Mouse (Mus musculus) CD4-positive helper T cell, adult 2 months (primary cell): ENCODE results near the gene H2al1c.
"Not testable (repeated sequence)": the region's sequence is repeated elsewhere in the genome, so short reads cannot be mapped to it uniquely, and the experiment has no call there.

Source experiments
- DNase-seq: peaks from one replicate; pipeline ENCODE4 v3.0.0-alpha.2; 2012; ENCODE audit warnings: low read depth, missing footprints, low spot score

H2al1c gene

DNA sequence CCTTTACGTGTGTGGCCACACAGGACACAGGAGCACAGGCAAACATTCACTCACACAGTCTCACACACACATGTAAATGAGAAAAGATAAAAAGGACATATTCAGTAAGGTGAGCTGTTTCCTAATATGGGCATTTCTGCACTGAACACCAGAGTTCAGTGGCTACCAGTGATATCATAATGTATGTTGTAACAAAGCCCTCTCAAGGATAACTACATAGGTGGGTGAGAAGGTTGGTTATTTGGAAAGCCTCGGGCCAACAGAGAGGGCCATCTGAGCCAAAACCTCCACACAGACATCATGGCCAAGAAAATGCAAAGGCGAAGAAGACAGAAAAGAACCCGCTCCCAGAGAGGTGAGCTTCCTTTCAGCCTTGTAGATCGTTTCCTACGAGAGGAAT is at the start of gene H2al1c:
TSS of gene H2al1c (plus strand) at position 301 of the 400 bp plus-strand sequence.
- not testable (repeated sequence) for DNase-seq

DNA sequence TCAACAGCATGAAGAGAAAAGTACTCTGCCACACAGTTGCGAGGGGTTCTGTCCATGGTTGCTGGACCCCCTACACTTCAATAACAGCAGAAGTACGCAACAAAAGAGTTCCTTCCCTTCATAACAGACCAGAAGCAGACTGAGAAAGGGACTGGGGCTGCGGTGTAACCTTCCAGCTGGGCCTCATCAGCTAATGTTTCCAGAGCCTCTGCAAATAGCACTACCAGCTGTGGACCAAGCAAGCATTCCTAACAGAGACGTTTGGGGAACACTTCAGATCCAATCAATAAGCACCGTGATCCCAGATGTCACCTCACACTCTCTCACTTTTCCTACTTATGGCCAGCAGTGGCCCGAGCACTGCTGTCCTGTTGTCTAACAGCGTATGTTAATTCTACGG is 40.5 kb upstream of the H2al1c start:
- no peak for DNase-seq

DNA sequence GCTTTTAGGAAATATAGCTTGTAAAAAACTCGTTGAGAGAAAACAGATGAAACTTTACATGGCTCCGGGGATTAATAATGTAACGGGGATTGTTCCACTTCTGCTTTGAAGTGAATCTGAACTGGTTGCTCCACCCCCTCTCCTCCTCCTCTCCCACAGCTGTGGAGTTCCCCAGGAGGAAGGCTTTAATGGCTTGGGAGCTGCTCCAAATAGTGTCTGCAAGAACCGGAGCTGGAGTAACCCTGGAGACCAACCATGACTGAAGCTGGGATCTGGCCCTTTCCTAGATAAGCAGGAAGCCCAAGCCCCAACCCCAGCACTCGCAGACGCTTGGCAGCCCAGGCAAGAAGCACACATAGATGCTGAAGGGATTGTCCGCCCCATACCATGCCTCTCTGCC is 37.7 kb upstream of the H2al1c start:
- DNase-seq, result no peak

GRCm38 (mm10) chrX:11269074-11269473 is 36.4 kb upstream of the H2al1c start:
- DNase-seq, result no peak

DNA sequence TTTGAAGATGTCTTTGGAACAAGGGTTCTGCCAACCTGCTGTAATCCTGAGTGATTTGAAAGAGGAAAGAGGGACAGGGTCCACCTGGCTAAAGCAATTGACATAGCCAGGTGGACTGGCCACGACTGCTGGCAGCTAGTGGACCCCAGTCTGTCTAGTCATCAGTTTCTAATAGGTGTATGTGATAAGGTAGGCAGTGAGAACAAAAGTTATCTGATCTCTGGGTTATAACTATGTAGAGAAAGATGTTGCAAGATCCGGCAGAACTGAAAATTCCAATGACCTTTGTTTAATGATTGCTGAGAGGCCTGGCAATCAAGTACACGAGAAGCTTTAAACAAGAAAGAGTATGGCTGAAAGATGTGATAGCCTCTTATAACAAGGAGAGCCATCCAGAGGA is 32.3 kb upstream of the H2al1c start:
- no peak for DNase-seq

GRCm38 (mm10) chrX:11277083-11277482 is 28.4 kb upstream of the H2al1c start:
- DNase-seq, result no peak

DNA sequence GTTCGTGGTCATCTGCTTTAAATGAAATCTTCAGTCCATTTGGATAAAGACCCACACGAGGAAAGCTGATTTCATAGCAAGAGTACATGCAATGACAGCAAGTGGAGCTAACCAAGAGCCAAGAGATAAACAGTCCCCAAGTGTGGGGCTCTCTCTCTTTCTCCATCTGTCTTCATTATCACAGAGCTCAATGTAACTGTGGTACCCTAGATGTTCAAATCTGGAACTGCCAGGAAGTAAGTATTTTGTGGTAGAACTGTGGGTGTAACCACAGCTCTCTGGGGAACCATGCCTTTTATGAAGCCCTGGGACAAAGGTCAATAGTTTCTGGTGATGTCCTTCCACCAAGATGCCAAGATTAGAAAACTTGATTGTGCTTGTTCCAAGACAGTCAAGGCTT is 24.7 kb upstream of the H2al1c start:
- no peak for DNase-seq

GRCm38 (mm10) chrX:11288306-11288882 is 17.1 kb upstream of the H2al1c start:
- no peak for DNase-seq

DNA sequence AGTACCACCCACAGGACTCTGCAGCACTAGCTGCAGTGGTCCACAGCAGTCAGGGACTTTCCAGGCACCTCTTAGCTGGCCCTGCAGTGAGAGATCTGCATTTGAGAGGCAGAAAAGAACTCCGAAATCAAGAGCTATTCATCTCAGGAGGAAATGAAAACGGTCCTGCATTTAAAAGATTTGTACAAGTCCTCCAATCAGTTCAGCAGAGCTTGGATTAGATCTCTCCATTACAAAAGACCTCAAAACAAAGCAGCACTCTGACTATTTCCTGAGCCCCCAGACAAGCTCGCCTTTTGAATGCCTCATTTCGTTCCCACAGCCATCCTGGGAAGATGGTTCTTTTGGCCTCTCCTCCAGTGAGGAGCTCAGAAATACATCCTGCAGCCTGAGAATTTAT is 16.2 kb upstream of the H2al1c start:
- peak; percentile 8 for DNase-seq

- DNase-seq, result not testable (repeated sequence)
Observed at GRCm38 (mm10) chrX:11298957-11299356, 6.5 kb upstream of the H2al1c start, which contains the start of gene H2al1a. Gene H2al1a (plus strand): TSS chrX:11299257.

DNA sequence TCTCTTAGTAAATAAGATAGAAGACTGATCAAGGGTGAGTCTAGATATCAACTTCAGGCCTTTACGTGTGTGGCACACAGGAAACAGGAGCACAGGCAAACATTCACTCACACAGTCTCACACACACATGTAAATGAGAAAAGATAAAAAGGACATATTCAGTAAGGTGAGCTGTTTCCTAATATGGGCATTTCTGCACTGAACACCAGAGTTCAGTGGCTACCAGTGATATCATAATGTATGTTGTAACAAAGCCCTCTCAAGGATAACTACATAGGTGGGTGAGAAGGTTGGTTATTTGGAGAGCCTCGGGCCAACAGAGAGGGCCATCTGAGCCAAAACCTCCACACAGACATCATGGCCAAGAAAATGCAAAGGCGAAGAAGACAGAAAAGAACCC is 3.3 kb upstream of the H2al1c start, which contains the start of gene H2al1b:
TSS of gene H2al1b (plus strand) at position 301 of the 400 bp plus-strand sequence.
- not testable (repeated sequence) for DNase-seq

- not testable (repeated sequence) for DNase-seq
Observed at GRCm38 (mm10) chrX:11308524-11308923, 3.1 kb downstream of the H2al1c start, which contains the start of gene H2al1d. Gene H2al1d (plus strand): TSS chrX:11308824.

GRCm38 (mm10) chrX:11311634-11312033 is 6.2 kb downstream of the H2al1c start, which contains the start of gene H2al1e:
Gene H2al1e (plus strand): TSS chrX:11311934.
- DNase-seq, result not testable (repeated sequence)

- DNase-seq, result not testable (repeated sequence)
Observed at GRCm38 (mm10) chrX:11314858-11315257, 9.4 kb downstream of the H2al1c start, which contains the start of gene H2al1f. Gene H2al1f (plus strand): TSS chrX:11315158.

DNA sequence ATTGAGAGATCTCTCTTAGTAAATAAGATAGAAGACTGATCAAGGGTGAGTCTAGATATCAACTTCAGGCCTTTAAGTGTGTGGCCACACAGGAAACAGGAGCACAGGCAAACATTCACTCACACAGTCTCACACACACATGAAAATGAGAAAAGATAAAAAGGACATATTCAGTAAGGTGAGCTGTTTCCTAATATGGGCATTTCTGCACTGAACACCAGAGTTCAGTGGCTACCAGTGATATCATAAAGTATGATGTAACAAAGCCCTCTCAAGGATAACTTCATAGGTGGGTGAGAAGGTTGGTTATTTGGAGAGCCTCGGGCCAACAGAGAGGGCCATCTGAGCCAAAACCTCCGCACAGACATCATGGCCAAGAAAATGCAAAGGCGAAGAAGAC is 12.5 kb downstream of the H2al1c start, which contains the start of gene H2al1g:
TSS of gene H2al1g (plus strand) at position 301 of the 400 bp plus-strand sequence.
- not testable (repeated sequence) for DNase-seq

- DNase-seq, result not testable (repeated sequence)
Observed at GRCm38 (mm10) chrX:11321192-11321591, 15.7 kb downstream of the H2al1c start, which contains the start of gene H2al1h. Gene H2al1h (plus strand): TSS chrX:11321492.

DNA sequence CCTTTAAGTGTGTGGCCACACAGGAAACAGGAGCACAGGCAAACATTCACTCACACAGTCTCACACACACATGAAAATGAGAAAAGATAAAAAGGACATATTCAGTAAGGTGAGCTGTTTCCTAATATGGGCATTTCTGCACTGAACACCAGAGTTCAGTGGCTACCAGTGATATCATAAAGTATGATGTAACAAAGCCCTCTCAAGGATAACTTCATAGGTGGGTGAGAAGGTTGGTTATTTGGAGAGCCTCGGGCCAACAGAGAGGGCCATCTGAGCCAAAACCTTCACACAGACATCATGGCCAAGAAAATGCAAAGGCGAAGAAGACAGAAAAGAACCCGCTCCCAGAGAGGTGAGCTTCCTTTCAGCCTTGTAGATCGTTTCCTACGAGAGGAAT is 18.9 kb downstream of the H2al1c start, which contains the start of gene H2al1i:
TSS of gene H2al1i (plus strand) at position 301 of the 400 bp plus-strand sequence.
- not testable (repeated sequence) for DNase-seq

GRCm38 (mm10) chrX:11327522-11327921 is 22.1 kb downstream of the H2al1c start, which contains the start of gene H2al1j:
Gene H2al1j (plus strand): TSS chrX:11327822.
- DNase-seq, result not testable (repeated sequence)

GRCm38 (mm10) chrX:11345762-11346161 is 40.3 kb downstream of the H2al1c start:
- no peak for DNase-seq

GRCm38 (mm10) chrX:11346756-11347155 is 41.3 kb downstream of the H2al1c start:
- DNase-seq, result no peak
